Mouse (Mus musculus) adrenal gland, postnatal 14 days (tissue): ENCODE data around the gene Cdc26. TPM values are rescaled to one million over a fixed set of nuclear protein-coding genes. Genes with fewer than 3 reads are reported as not detected.

Experiments
- DNase-seq: peaks from one replicate; pipeline ENCODE4 v3.0.0; 2021; ENCODE audit warnings: mixed read lengths
- long read RNA-seq, 2 experiments: library from polyadenylated mRNA; stranded (forward); transcript quantifications; one replicate each; pipeline ENCODE4 v2.0.0; 2021
- total RNA-seq: library from RNA; stranded (reverse); gene quantifications from 2 replicates; pipeline ENCODE4 v1.2.3, GENCODE M21; 2021

Cdc26 gene
- total RNA-seq: 67.1 and 70.0 TPM in 2 replicates
- long read RNA-seq, experiment 1, transcript Cdc26-202 (3 exons, 654 nt): minor isoform, 8 of 87 reads
- long read RNA-seq, experiment 1, transcript Cdc26-201 (4 exons, 819 nt): major isoform, 68 of 87 reads
- long read RNA-seq, experiment 1, partial matches to known transcripts: 1 of 87 reads
- long read RNA-seq, experiment 1, other reads (novel, unspliced or antisense): 10 of 87 reads
- long read RNA-seq, experiment 2, transcript Cdc26-201 (4 exons, 819 nt): major isoform, 51 of 68 reads
- long read RNA-seq, experiment 2, partial matches to known transcripts: 9 of 68 reads
- long read RNA-seq, experiment 2, other reads (novel, unspliced or antisense): 5 of 68 reads

DNA sequence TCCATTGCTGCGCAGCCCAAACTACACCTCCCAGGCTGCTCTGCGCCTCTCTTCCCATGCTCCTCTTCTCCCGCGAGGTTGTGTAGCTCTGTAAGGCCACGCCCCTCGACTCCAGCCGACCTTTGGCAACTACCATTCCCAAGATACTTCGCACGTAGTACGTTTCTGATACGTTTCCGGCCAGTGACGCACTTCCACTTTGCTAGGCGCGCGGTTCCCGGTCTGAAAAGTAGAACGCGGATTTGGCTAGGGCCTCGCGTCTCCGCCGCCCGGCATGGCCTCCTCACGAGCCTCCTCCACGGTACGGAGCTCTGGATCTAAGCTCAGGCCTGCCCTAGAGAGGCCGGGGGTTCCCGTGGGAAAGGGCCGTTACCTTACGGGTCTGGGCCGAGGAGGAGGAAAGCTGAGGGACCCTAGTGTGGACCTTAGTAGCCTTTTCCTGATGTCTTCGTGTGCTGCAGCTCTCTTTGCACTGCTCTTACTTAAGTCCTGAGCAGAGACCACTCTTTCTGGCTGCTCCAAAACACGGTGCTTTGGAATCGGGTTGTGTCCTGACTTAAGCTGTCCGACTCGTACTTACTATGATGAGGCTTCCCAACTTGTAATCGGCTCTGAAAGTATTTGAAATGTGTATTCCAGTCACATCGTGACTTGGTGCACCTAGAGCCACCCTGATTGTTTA is at the start of gene Cdc26, which contains the start of gene Prpf4:
Cdc26 (minus strand) TSS at position 42 of the 682 bp plus-strand sequence.
Prpf4 (plus strand) TSS at position 197 of the 682 bp plus-strand sequence.
- peak; percentile 97 for DNase-seq

DNA sequence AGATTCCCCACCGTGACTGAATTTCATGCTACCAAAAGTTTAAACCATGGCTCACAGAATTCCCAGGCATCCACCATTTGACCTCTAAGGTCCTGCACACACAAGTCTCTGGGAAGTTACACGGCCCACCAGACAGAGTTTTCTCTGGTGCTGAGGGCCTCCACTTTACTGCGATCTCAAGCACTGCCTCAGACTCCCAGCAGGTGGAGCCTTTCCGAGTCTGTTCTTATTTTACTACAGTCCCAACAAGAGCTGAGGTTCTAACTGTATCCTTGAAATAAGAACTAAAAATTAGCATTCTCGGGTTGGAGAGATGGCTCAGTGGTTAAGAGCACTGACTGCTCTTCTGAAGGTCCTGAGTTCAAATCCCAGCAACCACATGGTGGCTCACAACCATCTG is 46.6 kb upstream of the Cdc26 start:
- DNase-seq: peak; percentile 61

DNA sequence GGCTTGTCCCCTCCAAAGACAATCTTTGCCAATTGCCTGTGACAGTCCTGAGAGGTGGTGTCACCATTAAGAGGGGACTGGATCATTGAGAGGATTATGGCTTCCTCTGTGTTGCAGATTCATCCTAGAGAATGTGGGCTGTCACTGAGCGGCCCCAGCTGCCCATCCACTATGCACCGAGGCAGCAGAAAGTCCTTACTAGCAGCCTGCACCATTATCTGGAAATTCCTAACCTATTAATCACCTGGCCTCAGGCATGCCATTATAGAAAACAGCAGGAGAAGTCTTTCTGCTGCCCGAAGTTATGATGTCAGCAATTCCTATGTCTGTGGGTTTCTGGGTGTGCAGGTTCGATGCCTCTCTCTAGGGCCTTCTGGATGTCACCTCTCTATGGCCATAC is 32.5 kb upstream of the Cdc26 start:
- DNase-seq: no peak

DNA sequence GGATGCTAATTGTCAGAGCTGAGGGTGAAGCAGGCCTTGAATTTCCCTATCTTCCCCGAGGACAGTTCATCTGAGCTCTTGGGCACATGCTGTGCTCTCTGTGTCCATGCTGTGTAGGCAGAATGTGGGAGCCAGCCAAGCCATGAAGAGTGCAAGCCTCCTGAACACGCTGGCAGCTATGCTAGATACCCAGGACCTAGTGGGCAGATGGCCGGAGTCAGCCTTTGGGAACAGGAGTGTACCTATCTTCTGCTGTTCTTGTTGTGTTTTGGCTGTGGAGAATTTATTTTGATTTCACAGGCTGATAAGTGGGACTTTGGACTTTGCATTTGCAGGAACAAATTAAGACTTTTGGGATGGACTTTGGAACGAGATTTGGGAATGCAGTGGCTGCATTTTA is 32.1 kb upstream of the Cdc26 start:
- no peak for DNase-seq

DNA sequence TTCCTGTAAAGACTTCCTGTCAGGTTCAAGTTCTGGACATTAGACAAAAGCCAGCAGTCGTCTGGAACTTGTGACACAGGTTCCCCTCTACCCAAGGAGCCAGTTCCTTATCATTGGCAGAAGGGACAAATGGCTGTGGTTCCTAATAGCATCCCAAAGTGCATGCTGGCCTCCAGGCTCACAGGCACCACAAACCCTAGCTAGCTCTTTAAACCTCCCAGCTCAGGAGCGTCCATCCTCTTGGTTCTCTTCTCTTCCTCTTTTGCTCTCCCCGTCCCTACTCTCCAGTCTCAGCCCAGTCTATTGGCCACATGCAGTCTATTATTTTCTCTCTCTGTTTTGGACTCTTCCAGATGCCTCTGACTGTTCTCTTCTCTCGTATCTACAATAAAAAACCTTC is 31.4 kb upstream of the Cdc26 start:
- no peak for DNase-seq

DNA sequence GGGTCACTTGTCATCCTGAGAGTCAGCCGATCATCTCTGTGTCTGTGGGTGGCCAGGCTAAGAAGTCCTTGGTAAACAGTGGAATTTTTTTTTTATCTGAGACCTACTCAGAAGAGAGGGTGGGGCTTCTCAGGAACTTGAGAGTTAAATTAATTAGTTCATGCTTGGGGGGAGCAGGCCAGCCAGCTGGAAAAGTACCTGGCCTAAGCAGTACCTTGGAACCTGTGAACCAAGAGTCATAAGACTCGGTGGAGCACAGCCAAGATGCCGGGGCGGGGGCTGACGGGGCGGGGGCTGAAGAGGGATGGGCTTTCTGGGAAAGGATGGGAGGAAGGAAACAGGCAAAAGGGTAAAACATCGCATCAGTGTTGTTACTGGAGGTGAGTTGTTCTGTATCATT is 29.4 kb upstream of the Cdc26 start:
- no peak for DNase-seq

DNA sequence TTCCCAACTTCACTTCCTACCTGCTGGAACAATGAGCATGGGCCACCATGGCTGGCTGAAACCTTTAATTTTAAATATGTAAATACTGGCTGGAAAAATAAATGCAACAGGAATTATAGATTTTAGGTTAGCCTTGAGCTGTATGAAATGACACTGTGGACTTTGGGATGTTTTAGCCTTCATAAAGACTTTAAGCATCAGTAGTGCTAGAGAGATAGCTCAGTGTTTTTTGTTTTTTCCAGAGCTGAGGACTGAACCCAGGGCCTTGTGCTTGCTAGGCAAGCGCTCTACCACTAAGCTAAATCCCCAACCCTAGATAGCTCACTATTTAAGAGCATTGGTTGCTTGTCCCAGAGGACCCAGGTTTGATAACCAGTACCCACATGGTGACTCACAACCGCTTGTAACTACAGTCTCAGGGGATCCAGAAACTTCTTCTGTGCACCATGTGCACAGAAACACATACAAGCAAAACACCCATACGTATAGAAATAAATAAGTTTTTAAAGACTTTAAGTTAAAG is 28.9 kb upstream of the Cdc26 start:
- no peak for DNase-seq

DNA sequence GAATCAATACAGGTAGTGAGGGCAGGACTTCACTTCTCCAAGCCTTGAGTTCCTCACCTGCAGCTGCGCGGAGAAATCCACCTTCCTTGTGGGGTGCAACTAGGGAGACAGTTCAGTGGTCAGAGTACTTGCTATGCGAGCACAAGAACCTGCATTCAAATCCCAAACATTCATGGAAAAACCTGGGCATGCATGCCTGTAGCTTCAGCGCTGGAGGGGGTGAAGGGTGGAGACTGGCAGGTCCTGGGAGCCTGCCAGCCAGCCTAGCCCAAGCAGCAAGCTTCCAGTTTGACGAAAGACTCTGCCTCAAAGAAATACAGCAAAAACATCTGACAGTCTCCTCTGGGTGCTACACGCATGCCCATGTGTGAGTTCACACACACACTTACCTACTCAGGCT is 26.6 kb upstream of the Cdc26 start, which contains the start of gene Rnf183:
Rnf183 (minus strand) TSS at position 172 of the 400 bp plus-strand sequence.
- DNase-seq: no peak

DNA sequence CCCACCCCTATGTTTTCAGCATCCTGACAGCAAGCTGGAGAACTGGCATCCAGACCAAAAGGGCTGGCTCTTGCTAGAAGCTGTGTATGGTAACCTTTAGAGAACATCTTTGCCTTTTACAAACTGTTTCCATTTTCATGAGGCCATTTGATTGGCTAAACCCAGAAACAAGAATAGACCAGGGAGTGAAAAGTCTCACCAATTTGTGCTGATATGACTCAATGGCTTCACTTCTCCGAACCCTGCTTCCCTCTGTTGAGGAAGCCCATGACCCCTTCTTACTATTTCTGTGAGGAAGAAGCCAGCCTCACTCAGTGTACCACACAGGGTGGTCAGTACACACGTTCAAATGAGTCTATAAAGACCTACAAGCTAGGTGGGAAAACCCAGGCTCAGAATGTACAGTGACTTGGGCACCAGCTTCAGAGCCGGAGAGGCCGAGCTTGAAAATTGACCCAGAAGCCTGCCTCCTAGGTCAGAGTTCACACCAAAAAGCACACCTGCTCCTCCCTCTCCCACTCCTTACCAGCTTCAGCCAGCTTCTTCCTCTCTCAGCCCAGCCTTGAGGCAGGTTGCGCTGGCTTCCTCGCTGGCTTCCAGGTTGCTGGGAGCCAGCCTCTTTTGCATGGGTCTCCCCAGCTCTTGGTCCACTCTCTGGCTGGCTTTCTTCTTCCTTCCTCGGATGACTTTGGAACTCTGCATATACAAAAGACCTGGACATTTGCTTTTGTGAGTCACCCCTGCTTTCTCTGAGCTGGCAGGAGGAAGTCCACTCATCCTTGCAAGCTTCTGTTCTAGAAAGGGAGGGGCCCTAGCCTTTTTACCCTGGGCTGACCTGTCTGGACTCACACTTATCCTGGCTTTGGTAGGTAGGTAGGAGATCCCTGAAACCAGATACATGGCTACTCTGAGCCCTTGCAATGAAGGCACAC is 25.8 kb upstream of the Cdc26 start:
- DNase-seq: no peak

DNA sequence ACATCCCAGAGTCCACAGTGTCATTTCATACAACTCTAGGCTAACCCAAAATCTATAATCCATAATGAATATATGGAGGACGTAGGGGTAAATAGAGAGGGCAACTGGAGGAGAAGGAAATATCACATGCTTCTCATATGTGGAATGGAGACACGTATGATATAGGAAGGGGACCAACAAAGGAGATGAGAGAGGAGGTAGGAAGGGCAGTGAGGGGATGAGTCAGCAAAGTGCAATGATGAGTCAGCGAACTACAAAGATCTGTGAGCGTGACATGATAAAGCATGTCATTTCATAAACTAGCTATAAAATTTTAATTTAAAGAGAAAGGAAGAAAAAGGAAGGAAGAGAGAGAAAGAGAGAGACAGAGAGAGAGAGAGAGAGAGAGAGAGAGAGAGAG is 23.1 kb upstream of the Cdc26 start:
- no peak for DNase-seq

DNA sequence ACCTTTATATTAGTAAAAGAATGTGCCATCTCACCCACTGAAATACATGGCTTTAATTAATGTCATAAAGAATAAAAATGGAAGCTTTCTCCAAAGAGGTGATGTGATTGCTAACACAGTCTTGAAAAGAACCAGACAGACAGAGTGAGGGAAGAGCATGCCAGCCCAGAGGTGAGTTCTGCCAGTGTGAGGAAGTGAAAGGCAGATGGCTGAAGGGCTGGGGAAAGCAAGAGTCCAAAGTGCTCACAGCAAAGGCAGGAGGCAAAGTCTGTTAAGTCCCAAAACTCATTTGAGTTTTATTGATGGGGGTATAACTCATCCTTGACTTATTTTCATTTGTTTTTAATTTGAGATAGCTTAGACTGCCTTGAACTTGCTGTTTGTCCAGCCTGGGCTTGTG is 22.2 kb upstream of the Cdc26 start:
- DNase-seq: no peak

DNA sequence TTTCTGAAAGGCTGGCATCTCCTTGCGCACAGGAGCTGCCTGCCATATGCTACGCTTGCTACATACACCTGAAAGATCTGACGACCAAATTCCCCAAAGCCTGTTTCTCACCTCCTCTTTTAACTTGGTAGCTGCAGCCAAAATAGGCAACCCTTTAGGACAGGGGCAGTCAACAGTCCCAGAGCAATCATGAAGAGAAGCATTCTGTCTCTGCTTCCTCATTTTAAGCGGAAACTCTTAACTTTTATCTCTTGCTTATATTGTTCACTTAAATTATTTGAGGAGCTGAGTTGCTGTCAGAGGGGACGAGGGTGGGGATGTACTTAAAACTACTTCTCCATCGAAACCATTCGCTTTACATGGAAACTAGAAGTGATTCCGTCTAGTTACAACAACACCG is 21.2 kb upstream of the Cdc26 start:
- DNase-seq: no peak

DNA sequence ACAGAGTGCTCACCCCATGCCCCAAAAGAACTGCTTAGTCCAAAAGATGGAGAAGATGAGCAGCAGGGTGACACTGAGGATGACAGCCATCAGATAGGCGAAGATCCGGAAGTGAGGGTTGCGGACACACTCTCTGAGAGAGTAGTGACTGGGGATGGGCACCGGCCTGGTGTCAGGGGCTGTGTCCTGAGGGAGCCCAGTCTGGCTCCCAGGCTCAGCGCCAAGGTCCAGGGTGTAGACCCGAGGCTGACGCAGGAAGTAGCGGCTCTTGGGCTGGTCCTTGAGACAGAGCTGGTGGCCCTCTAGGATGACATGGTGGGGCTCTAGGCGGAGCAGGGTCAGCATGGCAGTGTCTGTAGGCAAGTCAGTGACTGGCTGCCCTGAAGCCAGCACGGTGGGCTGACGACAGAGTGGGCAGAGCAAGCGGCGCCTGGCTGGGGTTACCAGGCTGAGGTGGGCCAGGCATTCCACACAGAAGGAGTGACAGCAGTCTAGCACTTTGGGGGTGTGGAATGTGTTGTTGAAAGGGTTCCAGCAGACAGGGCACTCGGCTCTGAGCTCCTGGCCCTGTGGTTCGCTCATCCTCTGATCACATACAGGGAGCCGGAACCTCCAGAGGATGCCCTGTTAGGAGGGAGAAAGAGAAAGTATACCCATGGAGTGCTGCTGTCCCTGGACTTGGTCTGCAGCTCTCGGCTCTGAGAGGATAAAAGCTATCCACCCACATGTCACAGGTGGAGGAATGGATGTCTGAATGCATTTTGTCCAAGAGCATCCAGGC is 19.7 kb upstream of the Cdc26 start:
- DNase-seq: no peak

DNA sequence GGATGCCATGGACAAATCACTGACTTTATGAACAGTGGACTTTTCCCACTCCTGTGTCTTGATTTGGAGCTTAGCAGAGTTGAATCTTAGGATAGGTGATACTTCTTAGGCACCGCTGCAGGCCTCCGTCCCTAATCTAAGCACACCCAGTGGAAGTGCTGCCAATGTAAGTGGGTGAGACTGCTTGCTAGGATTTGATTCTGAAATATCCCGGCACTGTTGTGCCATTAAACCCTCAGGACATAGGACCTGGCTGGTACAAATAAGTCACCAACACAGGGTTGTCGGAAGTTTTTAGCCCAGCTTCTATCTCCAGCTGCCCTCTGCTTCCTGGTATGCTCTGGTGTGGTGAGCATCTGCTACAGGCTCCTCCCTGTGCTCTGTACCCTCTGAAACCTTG is 17.4 kb upstream of the Cdc26 start:
- DNase-seq: no peak

DNA sequence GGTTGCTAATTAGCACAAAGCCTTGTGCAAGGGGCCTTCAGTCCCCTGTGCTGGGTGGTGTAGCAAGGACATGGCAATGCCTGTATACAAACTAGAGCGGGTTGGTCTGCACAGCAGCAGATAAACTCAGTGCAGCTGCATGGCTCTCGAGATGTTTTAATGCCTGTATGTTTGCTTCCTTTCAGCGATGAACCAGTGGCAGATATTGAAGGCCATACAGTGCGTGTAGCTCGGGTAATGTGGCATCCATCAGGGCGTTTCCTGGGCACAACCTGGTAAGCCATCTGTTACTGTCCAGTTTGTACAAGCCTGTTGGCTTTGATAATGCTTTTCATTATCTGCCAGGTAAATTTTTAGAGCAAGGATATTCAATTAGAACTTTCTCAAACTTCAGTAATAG is 10.6 kb upstream of the Cdc26 start:
- DNase-seq: no peak

DNA sequence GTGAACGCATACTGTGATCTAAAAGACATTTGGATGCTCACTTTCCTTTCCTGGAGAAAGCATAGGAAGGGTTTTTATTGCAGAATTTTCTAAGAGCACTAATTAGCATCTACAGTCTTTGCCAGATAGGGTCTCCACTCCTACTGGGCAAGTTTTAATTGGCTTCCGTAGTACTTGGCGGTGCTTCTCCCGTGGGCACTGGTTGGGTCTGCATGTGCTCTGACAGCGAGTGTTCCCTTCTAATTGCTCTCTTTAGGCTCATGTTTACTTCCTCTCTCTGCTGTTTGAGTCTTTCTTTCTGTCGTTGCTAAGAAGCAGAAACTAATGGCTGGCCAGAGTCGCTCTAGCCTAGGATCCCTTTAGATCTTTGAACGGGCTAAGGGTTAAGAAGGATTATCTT is 10.0 kb upstream of the Cdc26 start:
- no peak for DNase-seq

DNA sequence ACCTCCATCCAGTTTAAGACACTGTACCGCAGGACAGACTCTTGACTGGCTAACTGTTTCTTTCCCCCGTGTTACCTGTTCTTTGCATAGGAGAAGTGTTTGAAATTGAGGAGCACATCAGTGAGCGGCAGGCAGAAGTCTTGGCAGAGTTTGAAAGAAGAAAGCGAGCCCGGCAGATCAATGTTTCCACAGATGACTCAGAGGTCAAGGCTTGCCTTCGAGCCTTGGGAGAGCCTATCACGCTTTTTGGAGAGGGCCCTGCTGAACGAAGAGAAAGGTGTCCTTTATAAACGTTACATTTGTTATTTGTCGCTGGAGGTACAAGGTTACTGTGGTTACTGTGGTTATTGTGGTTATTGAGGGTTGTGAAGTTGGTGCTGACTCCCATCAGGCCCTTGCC is 3.2 kb upstream of the Cdc26 start:
- peak; percentile 62 for DNase-seq

DNA sequence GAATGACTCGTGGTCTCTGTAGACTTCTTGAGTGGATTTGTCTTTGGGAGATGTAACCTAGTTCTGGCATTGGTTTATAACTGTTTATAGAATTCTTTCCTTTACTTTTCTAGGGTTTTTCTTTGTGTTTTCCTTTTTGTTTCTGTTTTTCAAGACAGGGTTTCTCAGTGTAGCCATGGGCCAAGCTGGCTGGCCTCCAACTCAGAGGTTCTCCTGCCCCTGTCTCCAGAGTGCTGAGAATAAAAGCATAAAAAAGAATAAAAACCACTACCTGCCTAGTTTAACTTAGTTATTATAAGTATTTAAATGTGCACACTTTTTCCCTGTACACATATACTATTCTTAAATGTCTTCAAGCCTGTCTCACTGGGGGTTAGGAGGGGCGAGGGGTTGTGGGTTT is 1.9 kb upstream of the Cdc26 start:
- no peak for DNase-seq

DNA sequence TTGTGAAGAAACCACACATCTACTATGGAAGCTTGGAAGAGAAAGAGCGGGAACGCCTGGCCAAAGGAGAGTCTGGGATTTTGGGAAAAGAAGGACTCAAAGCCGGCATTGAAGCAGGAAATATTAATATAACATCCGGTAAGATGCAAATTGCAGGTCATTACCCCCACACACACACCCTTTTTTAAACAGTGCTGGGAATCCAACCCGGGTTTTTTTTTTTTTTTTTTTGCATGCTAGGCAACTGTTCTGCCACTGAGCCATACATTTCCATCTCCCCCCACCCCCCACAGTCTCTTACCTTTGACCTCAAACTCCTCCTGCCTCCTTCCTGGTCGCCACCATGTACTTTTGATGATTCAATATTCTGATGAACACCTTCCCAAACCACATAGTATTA is 1.2 kb upstream of the Cdc26 start:
- no peak for DNase-seq

DNA sequence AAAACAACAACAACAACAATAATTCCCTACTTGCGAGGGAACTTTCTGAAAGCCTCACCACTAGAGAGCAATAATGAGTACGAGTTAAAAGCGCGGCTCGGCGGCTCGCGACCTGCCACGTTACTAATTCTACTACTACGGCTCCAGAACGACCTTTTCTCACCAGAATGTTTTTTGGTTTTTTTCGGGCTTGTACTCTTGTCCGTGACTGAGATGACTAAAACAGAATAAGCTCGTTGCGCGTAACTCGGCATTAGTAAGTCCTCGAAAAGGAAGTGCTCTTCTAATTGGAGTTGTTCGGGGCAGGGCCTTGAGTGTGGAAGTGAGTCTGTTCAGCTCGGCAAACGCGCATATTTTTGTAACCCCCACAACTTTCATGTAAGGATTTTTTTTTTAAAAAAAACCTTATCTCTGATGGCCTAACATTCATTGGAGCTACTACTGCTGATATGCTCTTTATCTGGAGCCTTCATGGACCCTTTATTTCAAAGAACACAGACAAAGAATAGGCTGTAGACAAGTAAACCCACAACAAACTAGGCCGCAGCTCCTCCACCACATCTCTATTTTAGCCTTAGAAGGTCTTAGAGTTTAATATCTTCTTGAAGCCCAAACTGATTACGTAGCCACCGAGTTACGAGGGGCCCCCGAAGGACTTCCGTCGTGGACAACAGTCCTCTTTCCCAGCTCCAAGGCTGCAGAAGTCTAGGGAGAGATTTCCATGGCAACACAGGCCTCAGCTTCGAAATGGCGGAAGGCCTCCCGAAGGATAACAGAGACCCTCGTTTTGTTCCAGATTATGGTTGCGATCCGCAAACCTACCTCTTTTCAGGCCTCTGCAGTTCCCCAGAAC is 486 bp downstream of the Cdc26 start:
- peak; percentile 66 for DNase-seq

DNA sequence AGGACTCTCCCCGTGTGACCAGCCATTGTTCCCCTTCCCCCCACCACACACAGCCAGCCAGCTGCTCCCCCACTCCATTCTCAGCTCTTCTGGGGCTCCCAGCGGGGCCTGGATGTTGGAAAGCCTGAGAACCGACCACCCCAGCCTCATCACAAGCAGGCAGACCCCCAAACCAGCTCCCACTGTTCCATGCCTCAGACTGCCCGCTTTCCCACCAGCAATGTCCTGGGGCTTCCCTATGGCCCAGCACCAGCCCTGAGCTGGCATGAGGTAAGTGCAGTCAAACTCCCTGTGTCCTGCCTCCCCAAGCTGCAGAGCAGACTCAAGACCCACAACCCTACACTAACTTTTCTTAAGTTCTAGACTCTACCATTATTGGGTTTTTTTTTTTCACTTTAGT is 2.3 kb downstream of the Cdc26 start:
- no peak for DNase-seq
